Mouse (Mus musculus): ENCODE measurements around the gene Spata32. TPM values are rescaled to one million over a fixed set of nuclear protein-coding genes. Genes with fewer than 3 reads are reported as not detected.
A peak's percentile ranks its signal among the peaks of the same experiment; 100 is the strongest.

Gene Spata32
- polyA plus RNA-seq, 1 experiment from 2014 or later: not detected

- Histone ChIP-seq H3K36me3 (no peaks in the 10 kb centered on the region), H3K27me3 (ENCODE audit: insufficient read depth, poor library complexity, severe bottlenecking) (peaks cover 96% of the 10 kb centered on the region), H3K27ac (no peak overlapping the region), H3K4me1 (peaks cover 22% of the 10 kb centered on the region), H3K4me3 (no peak overlapping the region), H3K9me3 (no peaks in the 10 kb centered on the region)
- DNase-seq (ENCODE audit: low spot score): no peak
- 31% methylated on average over 9 of the region's 9 CpGs for WGBS
These were observed 24.4 kb downstream of the Spata32 start for GRCm38 (mm10) chr11:103193825-103194168.

- Histone ChIP-seq H3K27me3 (ENCODE audit: insufficient read depth, poor library complexity, severe bottlenecking) (peaks cover 90% of the 10 kb centered on the region), H3K36me3 (no peaks in the 10 kb centered on the region), H3K27ac (no peak overlapping the region), H3K4me3 (peak overlapping the region; percentile 46), H3K4me1 (peaks cover 16% of the 10 kb centered on the region), H3K9me3 (no peaks in the 10 kb centered on the region)
- DNase-seq (ENCODE audit: low spot score): no peak
- 7% methylated on average over 42 of the region's 44 CpGs for WGBS
These were observed 25.0 kb downstream of the Spata32 start for GRCm38 (mm10) chr11:103192956-103193824.

GRCm38 (mm10) chr11:103192230-103192955, 25.8 kb downstream of the Spata32 start:
- Histone ChIP-seq H3K9me3 (no peaks in the 10 kb centered on the region), H3K4me3 (peak overlapping the region; percentile 46), H3K36me3 (no peaks in the 10 kb centered on the region), H3K4me1 (peaks cover 13% of the 10 kb centered on the region), H3K27me3 (ENCODE audit: insufficient read depth, poor library complexity, severe bottlenecking) (peaks cover 86% of the 10 kb centered on the region), H3K27ac (no peak overlapping the region)
- no peak for DNase-seq (ENCODE audit: low spot score)
- 16% methylated on average over 28 of the region's 28 CpGs for WGBS

- no peak for DNase-seq (ENCODE audit: low spot score)
- Histone ChIP-seq H3K27me3 (ENCODE audit: insufficient read depth, poor library complexity, severe bottlenecking) (peaks cover 73% of the 10 kb centered on the region), H3K27ac (no peak overlapping the region), H3K36me3 (no peaks in the 10 kb centered on the region), H3K9me3 (no peaks in the 10 kb centered on the region), H3K4me3 (no peak overlapping the region), H3K4me1 (no peaks in the 10 kb centered on the region)
- 39% methylated on average over 2 of the region's 2 CpGs for WGBS
These were observed 33.3 kb downstream of the Spata32 start for GRCm38 (mm10) chr11:103184891-103185290.

- H3K27me3 ChIP-seq (ENCODE audit: insufficient read depth, poor library complexity, severe bottlenecking): peaks cover 80% of the 10 kb centered on the region
- H3K27ac ChIP-seq: no peak overlapping the region
- 75% methylated on average over 3 of the region's 3 CpGs for WGBS
- DNase-seq (ENCODE audit: low spot score): no peak
- no peaks in the 10 kb centered on the region for H3K36me3 ChIP-seq
- no peaks in the 10 kb centered on the region for H3K9me3 ChIP-seq
- H3K4me3 ChIP-seq: no peak overlapping the region
- peaks cover 14% of the 10 kb centered on the region for H3K4me1 ChIP-seq
These were observed 36.3 kb downstream of the Spata32 start for GRCm38 (mm10) chr11:103181911-103182310.

GRCm38 (mm10) chr11:103181349-103181748, 36.9 kb downstream of the Spata32 start:
- no peaks in the 10 kb centered on the region for H3K36me3 ChIP-seq
- peaks cover 74% of the 10 kb centered on the region for H3K27me3 ChIP-seq (ENCODE audit: insufficient read depth, poor library complexity, severe bottlenecking)
- H3K9me3 ChIP-seq: no peaks in the 10 kb centered on the region
- peaks cover 16% of the 10 kb centered on the region for H3K4me1 ChIP-seq
- no peak for DNase-seq (ENCODE audit: low spot score)
- H3K4me3 ChIP-seq: no peak overlapping the region
- WGBS: 78% methylated on average over 9 of the region's 9 CpGs
- no peak overlapping the region for H3K27ac ChIP-seq

GRCm38 (mm10) chr11:103180426-103180825, 37.8 kb downstream of the Spata32 start:
- H3K4me3 ChIP-seq: no peak overlapping the region
- WGBS: 77% methylated on average over 1 of the region's 1 CpGs

GRCm38 (mm10) chr11:103178748-103179147, 39.5 kb downstream of the Spata32 start:
- Histone ChIP-seq H3K4me1 (peaks cover 30% of the 10 kb centered on the region), H3K27me3 (ENCODE audit: insufficient read depth, poor library complexity, severe bottlenecking) (peaks cover 73% of the 10 kb centered on the region), H3K36me3 (no peaks in the 10 kb centered on the region), H3K27ac (no peak overlapping the region), H3K9me3 (no peaks in the 10 kb centered on the region), H3K4me3 (no peak overlapping the region)
- WGBS: 86% methylated on average over 8 of the region's 8 CpGs
- no peak for DNase-seq (ENCODE audit: low spot score)

More at GRCm38 (mm10) chr11:103180426-103180825, 37.8 kb downstream of the Spata32 start:
- peaks cover 21% of the 10 kb centered on the region for H3K4me1 ChIP-seq
- DNase-seq (ENCODE audit: low spot score): no peak
- H3K27me3 ChIP-seq (ENCODE audit: insufficient read depth, poor library complexity, severe bottlenecking): peaks cover 72% of the 10 kb centered on the region
- H3K9me3 ChIP-seq: no peaks in the 10 kb centered on the region
- H3K36me3 ChIP-seq: no peaks in the 10 kb centered on the region
- H3K27ac ChIP-seq: no peak overlapping the region

- WGBS: 80% methylated on average over 15 of the region's 15 CpGs
- Histone ChIP-seq H3K4me3 (no peak overlapping the region), H3K36me3 (no peaks in the 10 kb centered on the region), H3K9me3 (no peaks in the 10 kb centered on the region), H3K4me1 (peaks cover 32% of the 10 kb centered on the region), H3K27me3 (ENCODE audit: insufficient read depth, poor library complexity, severe bottlenecking) (peaks cover 80% of the 10 kb centered on the region), H3K27ac (peak overlapping the region; percentile 66; the same call in 1 of the 2 replicates)
- DNase-seq (ENCODE audit: low spot score): no peak
These were observed 40.3 kb downstream of the Spata32 start for GRCm38 (mm10) chr11:103177815-103178485.

- no peak for DNase-seq (ENCODE audit: low spot score)
- H3K4me1 ChIP-seq: peaks cover 39% of the 10 kb centered on the region
- 43% methylated on average over 5 of the region's 5 CpGs for WGBS
- no peak overlapping the region for H3K27ac ChIP-seq
- no peaks in the 10 kb centered on the region for H3K36me3 ChIP-seq
- H3K4me3 ChIP-seq: no peak overlapping the region
- peaks cover 80% of the 10 kb centered on the region for H3K27me3 ChIP-seq (ENCODE audit: insufficient read depth, poor library complexity, severe bottlenecking)
- no peaks in the 10 kb centered on the region for H3K9me3 ChIP-seq
These were observed 41.0 kb downstream of the Spata32 start for GRCm38 (mm10) chr11:103177216-103177615.

GRCm38 (mm10) chr11:103176510-103176909, 41.7 kb downstream of the Spata32 start:
- Histone ChIP-seq H3K4me3 (no peak overlapping the region), H3K9me3 (no peaks in the 10 kb centered on the region), H3K27me3 (ENCODE audit: insufficient read depth, poor library complexity, severe bottlenecking) (peaks cover 81% of the 10 kb centered on the region), H3K36me3 (no peaks in the 10 kb centered on the region), H3K4me1 (peaks cover 46% of the 10 kb centered on the region), H3K27ac (no peak overlapping the region)
- 89% methylated on average over 1 of the region's 1 CpGs for WGBS
- DNase-seq (ENCODE audit: low spot score): no peak

- Histone ChIP-seq H3K4me1 (peaks cover 53% of the 10 kb centered on the region), H3K4me3 (no peak overlapping the region), H3K27ac (no peak overlapping the region), H3K36me3 (no peaks in the 10 kb centered on the region), H3K9me3 (no peaks in the 10 kb centered on the region), H3K27me3 (ENCODE audit: insufficient read depth, poor library complexity, severe bottlenecking) (peaks cover 81% of the 10 kb centered on the region)
- 71% methylated on average over 14 of the region's 14 CpGs for WGBS
- no peak for DNase-seq (ENCODE audit: low spot score)
These were observed 42.4 kb downstream of the Spata32 start for GRCm38 (mm10) chr11:103175688-103176442.

Data from heart, embryonic 10.5 days (tissue).